Mouse (Mus musculus) thymus, adult 2 months (tissue): ENCODE measurements around the gene Gm16430. TPM values are rescaled to one million over a fixed set of nuclear protein-coding genes. Genes with fewer than 3 reads are reported as not detected.
"Not testable (repeated sequence)": the region's sequence is repeated elsewhere in the genome, so short reads cannot be mapped to it uniquely, and the experiment has no call there.

ENCODE experiments used
- DNase-seq: peaks from one replicate; pipeline ENCODE4 v3.0.0; 2021
- H3K27ac ChIP-seq: fragments of 200-500 bp; 2 replicates; pipeline ENCODE4 v1.5.1; 2012; ENCODE audit warnings: low read length, control low read depth; ENCODE audit not compliant: control insufficient read depth, insufficient read depth
- H3K27me3 ChIP-seq: fragments of 200-500 bp; 2 replicates; pipeline ENCODE4 v1.6.1; 2012; ENCODE audit warnings: mild to moderate bottlenecking, low read length, moderate library complexity, mixed read lengths; ENCODE audit not compliant: control insufficient read depth, insufficient read depth
- H3K36me3 ChIP-seq: fragments of 200-500 bp; 2 replicates; pipeline ENCODE4 v1.6.1; 2012; ENCODE audit warnings: mild to moderate bottlenecking, low read length, moderate library complexity; ENCODE audit not compliant: control insufficient read depth, insufficient read depth
- H3K4me1 ChIP-seq: fragments of 200-500 bp; replicated peaks from 2 replicates; pipeline ENCODE4 v1.6.1; 2012; ENCODE audit warnings: low read length; ENCODE audit not compliant: control insufficient read depth, insufficient read depth
- H3K4me3 ChIP-seq: fragments of 200-500 bp; 2 replicates; pipeline ENCODE4 v1.5.1; 2012; ENCODE audit warnings: mild to moderate bottlenecking, low read length, control low read depth, moderate library complexity; ENCODE audit not compliant: control insufficient read depth, insufficient read depth
- WGBS: fragments of 180-500 bp; shearing (Covaris S2); methylation state at CpG from one replicate; pipeline ENCODE4 v1.1.7; 2018; 5-methylcytosine and 5-hydroxymethylcytosine counted together
- polyA plus RNA-seq: library from polyadenylated mRNA; depleted of rRNA; stranded (reverse); fragments of >200 nt; gene quantifications from 2 replicates; pipeline ENCODE4 v1.2.3, GENCODE M21; 2012; rRNA removed

Gm16430 gene
- not detected in 2 replicates for polyA plus RNA-seq

DNA sequence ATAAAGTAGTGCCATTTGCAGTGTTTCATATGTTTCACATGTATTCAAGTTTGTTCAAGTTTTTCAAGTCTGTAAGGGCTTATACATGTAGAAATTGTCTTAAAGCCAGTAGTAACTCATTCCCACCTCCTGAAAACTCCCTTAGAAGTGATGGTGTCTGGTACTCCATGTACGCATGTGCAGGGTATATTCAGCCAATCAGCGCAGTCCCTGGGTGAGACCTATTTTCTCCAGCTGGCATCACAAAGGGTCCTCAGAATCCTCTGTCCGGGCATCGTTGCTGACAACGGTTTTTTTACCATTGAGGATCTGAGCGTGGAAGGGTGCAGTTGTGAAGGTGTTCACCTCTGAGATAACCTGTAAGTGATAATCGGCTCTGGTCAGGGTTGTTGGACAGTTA, at the start of gene Gm16430:
Gm16430 (plus strand) TSS at position 301 of the 400 bp plus-strand sequence.
- not testable (repeated sequence) for H3K27me3 ChIP-seq, H3K27ac ChIP-seq, H3K36me3 ChIP-seq, H3K4me1 ChIP-seq, DNase-seq, H3K4me3 ChIP-seq
- no CpG with 5 or more reads among the region's 7 CpGs for WGBS

Other genes starting within 250 kb of the Gm16430 start
- gene Gm16405, start 91.0 kb upstream of the Gm16430 start, polyA plus RNA-seq = not detected in 2 replicates